Comparison of ENCODE assay signal across 24 mouse cellular contexts in genomic region chr6:108132268-108132935, GRCm38 (mm10). TPM values are rescaled to one million over a fixed set of nuclear protein-coding genes. Genes with fewer than 3 reads are reported as not detected.
A peak's percentile ranks its signal among the peaks of the same experiment; 100 is the strongest.
DNase-seq lines count a peak whose midpoint lies in the region; ATAC-seq and TF ChIP-seq lines count a peak whose summit lies in the region.
"Had no signal": no experiment of that assay in that cellular context is flagged by ENCODE, and none has a peak within 500 bp of the region (broad histone marks: within the 10 kb centered on the region; RNA-seq: fewer than 3 reads in every experiment).

No protein-coding gene starts in this region.

- no peaks in the 10 kb centered on the region for H3K36me3 ChIP-seq in forebrain, embryonic 10.5 days (replicated peaks)
- H3K36me3 ChIP-seq in forebrain, embryonic 15.5 days = no peaks in the 10 kb centered on the region
- H3K36me3 ChIP-seq: forebrain, embryonic 12.5 days; heart, embryonic 10.5 days; heart, embryonic 13.5 days; hindbrain, embryonic 12.5 days; hindbrain, embryonic 15.5 days had no signal

- H3K4me3 ChIP-seq in left cerebral cortex, adult 2 months = no peak overlapping the region
- no peak overlapping the region for H3K4me3 ChIP-seq in forebrain, embryonic 10.5 days
- no peak overlapping the region for H3K4me3 ChIP-seq in forebrain, embryonic 15.5 days
- H3K4me3 ChIP-seq: forebrain, embryonic 12.5 days; heart, adult 2 months; heart, embryonic 10.5 days; heart, embryonic 13.5 days; hindbrain, embryonic 12.5 days; hindbrain, embryonic 15.5 days had no signal

- intact Hi-C loops in left cerebral cortex, adult 2 months (cut with DNase I) = loop anchor here (5.0 kb wide), 3 partner anchors 80 to 190 kb away; partner anchors contain the start of gene Itpr1

- DNase-seq in frontal cortex, postnatal 10 days (ENCODE audit: low spot score in 2 of 2) = no peak
- no peak for DNase-seq in left cerebral cortex, adult 2 months (ENCODE audit: extremely low spot score in 1 of 2, low spot score in 2 of 2)
- DNase-seq in left cerebral cortex, adult 8-10 months (ENCODE audit: low spot score in 2 of 2) = no peak
- peak; percentile 20 for DNase-seq in NIH3T3 (ENCODE audit: low read depth)
- DNase-seq in forebrain, embryonic 10.5 days (ENCODE audit: extremely low spot score, low spot score) = no peak
- DNase-seq: adrenal gland, adult 8-10 months; adrenal gland, postnatal 25 days; cerebellum, adult 18-20 months; cerebellum, adult 9-10 months; cerebellum, postnatal 14 days; gastrocnemius, postnatal 10 days; gastrocnemius, postnatal 36 days; heart, adult 2 months; heart, postnatal 14 days had no signal

- H3K27me3 ChIP-seq in forebrain, embryonic 10.5 days (ENCODE audit: poor library complexity, severe bottlenecking) = no peaks in the 10 kb centered on the region
- no peaks in the 10 kb centered on the region for H3K27me3 ChIP-seq in forebrain, embryonic 15.5 days
- H3K27me3 ChIP-seq: forebrain, embryonic 12.5 days; heart, embryonic 13.5 days; hindbrain, embryonic 12.5 days; hindbrain, embryonic 15.5 days had no signal

- H3K4me2 ChIP-seq in forebrain, embryonic 15.5 days (replicated peaks) = no peak overlapping the region
- H3K4me2 ChIP-seq: forebrain, embryonic 12.5 days; heart, embryonic 13.5 days; hindbrain, embryonic 12.5 days; hindbrain, embryonic 15.5 days had no signal

- ATAC-seq in frontal cortex, adult (ENCODE audit: low TSS enrichment) = peak; percentile 75
- no peak for ATAC-seq in forebrain, embryonic 15.5 days (replicated peaks)
- ATAC-seq: activated CD4-positive, CD25-positive, alpha-beta regulatory T cell, adult 4 months; CD4-positive, CD25-positive, alpha-beta regulatory T cell, adult 4 months; forebrain, embryonic 16.5 days had no signal

- no peaks in the 10 kb centered on the region for H3K9me3 ChIP-seq in forebrain, embryonic 10.5 days
- H3K9me3 ChIP-seq in forebrain, embryonic 15.5 days = no peaks in the 10 kb centered on the region
- H3K9me3 ChIP-seq: forebrain, embryonic 12.5 days; heart, embryonic 10.5 days; heart, embryonic 13.5 days; hindbrain, embryonic 12.5 days; hindbrain, embryonic 15.5 days had no signal

- 0 out of 2 replicates have a peak, but pooled peaks cover 3% of the 10 kb centered on the region for H3K4me1 ChIP-seq in forebrain, embryonic 10.5 days
- H3K4me1 ChIP-seq in forebrain, embryonic 15.5 days = no peaks in the 10 kb centered on the region
- H3K4me1 ChIP-seq: forebrain, embryonic 12.5 days; heart, embryonic 10.5 days; hindbrain, embryonic 12.5 days; hindbrain, embryonic 15.5 days had no signal

- no peak; the same call in 1 of the 2 replicates for TF ChIP-seq CTCF in left cerebral cortex, adult 2 months (IDR thresholded peaks at IDR 0.05)

- H3K27ac ChIP-seq in left cerebral cortex, adult 2 months = peak overlapping the region; percentile 77
- H3K27ac ChIP-seq in forebrain, embryonic 10.5 days = no peak overlapping the region
- H3K27ac ChIP-seq in forebrain, embryonic 15.5 days (replicated peaks) = no peak overlapping the region
- H3K27ac ChIP-seq: forebrain, embryonic 12.5 days; heart, adult 2 months; heart, embryonic 10.5 days; heart, embryonic 13.5 days; hindbrain, embryonic 12.5 days; hindbrain, embryonic 15.5 days had no signal

- WGBS in forebrain, embryonic 10.5 days = 95% methylated on average over 5 of the region's 5 CpGs
- 95% methylated on average over 5 of the region's 5 CpGs for WGBS in forebrain, embryonic 15.5 days

- no peak overlapping the region for H3K9ac ChIP-seq in forebrain, embryonic 15.5 days (replicated peaks)
- H3K9ac ChIP-seq: forebrain, embryonic 12.5 days; heart, embryonic 13.5 days; hindbrain, embryonic 12.5 days; hindbrain, embryonic 15.5 days had no signal

RNA-seq across cellular contexts. Expression of gene Sumf1, which starts 53.0 kb away (rescaled TPM):
- total RNA-seq in left cerebral cortex, adult 2 months (2021) = 10 to 100 TPM; 22.4 to 24.1 TPM
- total RNA-seq in left cerebral cortex, adult 8-10 months (2022) = 10 to 100 TPM; 23.3 to 26.6 (median 24.4) TPM
- polyA plus RNA-seq in forebrain, embryonic 10.5 days (2016; fragmentation: Nextera tagmentation; extraction: Ambion mirVana) = 12.8 and 13.0 TPM in 2 replicates
- 12.3 and 13.0 TPM in 2 replicates for polyA plus RNA-seq in forebrain, embryonic 15.5 days (2015; fragmentation: Nextera tagmentation; extraction: Ambion mirVana)
